Mouse (Mus musculus) olfactory bulb, adult 2 months (tissue): ENCODE data around the gene Papss2. TPM values are rescaled to one million over a fixed set of nuclear protein-coding genes. Genes with fewer than 3 reads are reported as not detected.
A peak's percentile ranks its signal among the peaks of the same experiment; 100 is the strongest.

Experiments
- H3K27ac ChIP-seq: fragments of 200-500 bp; 2 replicates; pipeline ENCODE4 v1.5.1; 2012; ENCODE audit warnings: low read depth, low read length; ENCODE audit not compliant: insufficient read depth
- H3K4me1 ChIP-seq: fragments of 200-500 bp; 2 replicates; pipeline ENCODE4 v1.6.1; 2012; ENCODE audit warnings: low read length; ENCODE audit not compliant: control insufficient read depth, insufficient read depth
- H3K4me3 ChIP-seq: fragments of 200-500 bp; 2 replicates; pipeline ENCODE4 v1.5.1; 2012; ENCODE audit warnings: mild to moderate bottlenecking, low read depth, low read length, moderate library complexity; ENCODE audit not compliant: insufficient read depth
- CTCF ChIP-seq: fragments of 200-500 bp; IDR thresholded peaks from 2 replicates; pipeline ENCODE4 v1.5.1; 2012; ENCODE audit warnings: low read depth, mild to moderate bottlenecking, low read length, moderate library complexity; ENCODE audit not compliant: insufficient read depth
- POLR2A ChIP-seq: fragments of 200-500 bp; IDR thresholded peaks from 2 replicates; pipeline ENCODE4 v1.6.1; 2012; ENCODE audit warnings: mild to moderate bottlenecking, low read depth, low read length, moderate library complexity; ENCODE audit not compliant: insufficient read depth
- WGBS: fragments of 180-500 bp; shearing (Covaris S2); methylation state at CpG from one replicate; pipeline ENCODE4 v1.1.7; 2018; 5-methylcytosine and 5-hydroxymethylcytosine counted together
- polyA plus RNA-seq: library from polyadenylated mRNA; stranded (reverse); fragments of >200 nt; gene quantifications from 2 replicates; pipeline ENCODE4 v1.2.4, GENCODE M21; 2012; ENCODE audit warnings: low replicate concordance; ENCODE audit not compliant: missing spikeins, insufficient read depth, insufficient read length

Gene Papss2
- polyA plus RNA-seq, 1 experiment = not detected

- TF ChIP-seq CTCF (no peak), POLR2A (no peak)
- WGBS = 90% methylated on average over 5 of the region's 5 CpGs
- Histone ChIP-seq H3K4me3 (no peak overlapping the region), H3K27ac (no peak overlapping the region), H3K4me1 (no peaks in the 10 kb centered on the region)
These were observed 113.4 kb downstream of the Papss2 start for GRCm38 (mm10) chr19:32708996-32709395.

- H3K27ac ChIP-seq = no peak overlapping the region
- no peaks in the 10 kb centered on the region for H3K4me1 ChIP-seq
- TF ChIP-seq POLR2A (no peak), CTCF (no peak)
- H3K4me3 ChIP-seq = no peak overlapping the region
- WGBS = 48% methylated on average over 3 of the region's 3 CpGs
These were observed 114.7 kb downstream of the Papss2 start for GRCm38 (mm10) chr19:32710288-32710687.

GRCm38 (mm10) chr19:32711761-32712541, 116.4 kb downstream of the Papss2 start:
- no peak for TF ChIP-seq CTCF
- TF ChIP-seq POLR2A = peak; percentile 93; the same call in 1 of the 2 replicates
- WGBS = under 1% methylated on average over 62 of the region's 63 CpGs
- Histone ChIP-seq H3K27ac (peak overlapping the region; percentile 76), H3K4me3 (peak overlapping the region; percentile 92), H3K4me1 (no peaks in the 10 kb centered on the region)

- TF ChIP-seq CTCF (no peak), POLR2A (no peak)
- Histone ChIP-seq H3K4me1 (no peaks in the 10 kb centered on the region), H3K4me3 (peak overlapping the region; percentile 92), H3K27ac (peak overlapping the region; percentile 76)
- under 1% methylated on average over 11 of the region's 11 CpGs for WGBS
These were observed 117.0 kb downstream of the Papss2 start for GRCm38 (mm10) chr19:32712588-32713042.

GRCm38 (mm10) chr19:32713471-32713870, 117.9 kb downstream of the Papss2 start:
- no peak overlapping the region for H3K4me3 ChIP-seq
- no peak overlapping the region for H3K27ac ChIP-seq
- no peaks in the 10 kb centered on the region for H3K4me1 ChIP-seq
- WGBS = 86% methylated on average over 3 of the region's 3 CpGs
- TF ChIP-seq POLR2A = no peak
- TF ChIP-seq CTCF = no peak

GRCm38 (mm10) chr19:32715201-32715600, 119.6 kb downstream of the Papss2 start:
- TF ChIP-seq POLR2A (no peak), CTCF (peak; percentile 63)
- no peaks in the 10 kb centered on the region for H3K4me1 ChIP-seq
- no peak overlapping the region for H3K4me3 ChIP-seq
- H3K27ac ChIP-seq = no peak overlapping the region
- WGBS = 10% methylated on average over 3 of the region's 3 CpGs

- Histone ChIP-seq H3K4me1 (no peaks in the 10 kb centered on the region), H3K27ac (no peak overlapping the region), H3K4me3 (no peak overlapping the region)
- TF ChIP-seq POLR2A = no peak
These were observed 120.1 kb downstream of the Papss2 start for GRCm38 (mm10) chr19:32715681-32716080.

Other genes starting within 250 kb of the Papss2 start
- not detected in 2 replicates for gene Sgms1, start 206.1 kb upstream of the Papss2 start, polyA plus RNA-seq
- gene Rpl9-ps6, start 129.2 kb upstream of the Papss2 start, polyA plus RNA-seq = not detected in 2 replicates
- gene Minpp1, start 110.0 kb upstream of the Papss2 start, polyA plus RNA-seq = not detected in 2 replicates
- not detected in 2 replicates for gene Atad1, start 144.0 kb downstream of the Papss2 start, polyA plus RNA-seq
- gene Pten, start 161.7 kb downstream of the Papss2 start, polyA plus RNA-seq = 127 and 174 TPM in 2 replicates